Mouse (Mus musculus) ovary, postnatal 36 days (tissue): ENCODE results near the gene Rab7.
A peak's percentile ranks its signal among the peaks of the same experiment; 100 is the strongest.

Source experiments
- DNase-seq: peaks from one replicate; pipeline ENCODE4 v3.0.0; 2022; ENCODE audit warnings: low spot score, mixed read lengths

The Rab7 gene

GRCm38 (mm10) chr6:88044577-88045405 lies at the start of gene Rab7:
TSS of gene Rab7 (minus strand) at chr6:88045270.
- DNase-seq, result peak; percentile 96

GRCm38 (mm10) chr6:88088971-88089370 lies 43.9 kb upstream of the Rab7 start:
- DNase-seq, result no peak

- peak; percentile 98 for DNase-seq
These were observed 39.4 kb upstream of the Rab7 start, which contains the start of gene Rpn1 for GRCm38 (mm10) chr6:88084278-88085151. TSS of gene Rpn1 (plus strand) at chr6:88084482.

- DNase-seq, result no peak
These were observed 38.6 kb upstream of the Rab7 start for GRCm38 (mm10) chr6:88083672-88084071.

GRCm38 (mm10) chr6:88083095-88083494 lies 38.0 kb upstream of the Rab7 start:
- no peak for DNase-seq

GRCm38 (mm10) chr6:88075960-88076517 lies 31.0 kb upstream of the Rab7 start:
- DNase-seq, result no peak

GRCm38 (mm10) chr6:88074752-88075554 lies 29.9 kb upstream of the Rab7 start:
- peak; percentile 93 for DNase-seq

- DNase-seq, result no peak
These were observed 26.1 kb upstream of the Rab7 start for GRCm38 (mm10) chr6:88071216-88071615.

- DNase-seq, result no peak
These were observed 25.4 kb upstream of the Rab7 start for GRCm38 (mm10) chr6:88070468-88070867.

GRCm38 (mm10) chr6:88068739-88069138 lies 23.7 kb upstream of the Rab7 start:
- no peak for DNase-seq

- DNase-seq, result no peak
These were observed 22.7 kb upstream of the Rab7 start for GRCm38 (mm10) chr6:88067722-88068121.

- no peak for DNase-seq
These were observed 20.9 kb upstream of the Rab7 start for GRCm38 (mm10) chr6:88065968-88066367.

GRCm38 (mm10) chr6:88065116-88065515 lies 20.0 kb upstream of the Rab7 start:
- peak; percentile 36 for DNase-seq

GRCm38 (mm10) chr6:88064072-88064642 lies 19.1 kb upstream of the Rab7 start:
- no peak for DNase-seq

GRCm38 (mm10) chr6:88062398-88062797 lies 17.3 kb upstream of the Rab7 start:
- DNase-seq, result no peak

- no peak for DNase-seq
These were observed 16.3 kb upstream of the Rab7 start for GRCm38 (mm10) chr6:88061406-88061805.

- DNase-seq, result no peak
These were observed 15.5 kb upstream of the Rab7 start for GRCm38 (mm10) chr6:88060602-88061001.

GRCm38 (mm10) chr6:88059903-88060302 lies 14.8 kb upstream of the Rab7 start:
- no peak for DNase-seq

- DNase-seq, result no peak
These were observed 11.8 kb upstream of the Rab7 start for GRCm38 (mm10) chr6:88056866-88057265.

GRCm38 (mm10) chr6:88055663-88056062 lies 10.6 kb upstream of the Rab7 start:
- no peak for DNase-seq

GRCm38 (mm10) chr6:88054081-88054835 lies 9.2 kb upstream of the Rab7 start:
- DNase-seq, result no peak
